Mouse (Mus musculus): ENCODE measurements around the gene Dhrs13. TPM values are rescaled to one million over a fixed set of nuclear protein-coding genes. Genes with fewer than 3 reads are reported as not detected.

The Dhrs13 gene
- total RNA-seq (2022), result under 1 TPM; 0.63 to 0.99 (median 0.79) TPM

DNA sequence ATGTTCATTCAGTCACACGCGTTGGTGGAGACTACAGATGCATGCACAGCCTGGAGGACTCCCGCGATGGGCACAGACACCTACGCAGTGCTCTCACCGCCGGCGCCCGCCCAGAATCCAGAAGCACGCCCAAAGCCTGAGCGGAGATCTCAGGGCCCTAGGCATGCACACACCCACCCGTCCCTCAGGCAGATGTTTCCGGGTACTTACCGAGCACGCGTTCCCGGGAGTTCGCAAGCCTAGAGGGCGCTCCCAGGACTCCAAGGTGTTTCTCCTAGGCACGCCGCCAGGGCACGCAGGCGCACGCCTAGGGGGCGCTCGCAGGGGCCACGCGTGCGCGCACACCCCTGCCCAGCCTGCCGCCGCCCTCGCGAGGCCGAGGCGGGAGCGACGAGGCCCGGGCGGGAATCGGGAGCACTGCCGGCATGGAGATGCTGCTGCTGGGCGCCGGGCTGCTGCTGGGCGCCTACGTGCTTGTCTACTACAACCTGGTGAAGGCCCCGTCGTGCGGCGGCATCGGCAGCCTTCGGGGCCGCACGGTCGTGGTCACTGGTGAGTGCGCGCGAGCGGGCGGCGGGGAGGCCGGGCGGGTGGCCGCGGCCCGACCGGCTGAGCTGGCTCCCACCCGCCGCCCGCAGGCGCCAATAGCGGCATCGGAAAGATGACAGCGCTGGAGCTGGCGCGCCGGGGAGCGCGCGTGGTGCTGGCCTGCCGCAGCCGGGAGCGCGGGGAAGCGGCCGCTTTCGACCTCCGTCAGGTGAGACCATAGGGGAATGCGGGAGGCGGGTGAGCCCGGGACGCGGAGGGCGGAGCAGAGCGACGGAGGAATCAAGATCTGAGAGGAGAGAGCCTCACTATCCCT, at the start of gene Dhrs13:
Gene Dhrs13 (plus strand): TSS at position 334 of the 862 bp plus-strand sequence.
- DNase-seq (ENCODE audit: low spot score in 2 of 2), result peak; percentile 84 to 85

DNA sequence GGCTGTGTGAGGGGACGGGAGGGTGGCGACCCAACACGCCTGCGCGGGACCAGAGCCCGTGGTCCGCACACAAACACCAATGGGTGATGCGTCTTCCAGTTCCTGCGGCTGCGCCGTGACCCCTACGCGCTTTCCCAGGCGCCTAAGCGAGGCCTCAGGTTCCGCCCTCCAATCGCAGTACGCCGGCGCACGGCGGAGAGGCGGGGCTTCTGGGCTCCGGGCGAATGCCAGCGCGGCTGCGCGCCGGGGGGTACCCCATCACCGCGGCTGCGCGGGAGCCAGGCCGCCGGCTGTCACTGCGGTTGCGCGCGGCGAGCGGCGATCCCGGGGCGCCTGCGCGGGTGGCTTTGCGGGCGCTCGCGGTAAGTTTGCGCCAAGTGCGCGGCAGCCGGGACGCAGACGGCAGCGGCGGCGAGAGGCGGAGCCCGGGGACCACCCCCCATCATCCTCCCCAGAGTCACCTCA, 49.6 kb upstream of the Dhrs13 start, which contains the start of gene Phf12:
Gene Phf12 (plus strand): TSS at position 314 of the 465 bp plus-strand sequence.
- DNase-seq (ENCODE audit: low spot score in 2 of 2), result peak; percentile 99 to 100

DNA sequence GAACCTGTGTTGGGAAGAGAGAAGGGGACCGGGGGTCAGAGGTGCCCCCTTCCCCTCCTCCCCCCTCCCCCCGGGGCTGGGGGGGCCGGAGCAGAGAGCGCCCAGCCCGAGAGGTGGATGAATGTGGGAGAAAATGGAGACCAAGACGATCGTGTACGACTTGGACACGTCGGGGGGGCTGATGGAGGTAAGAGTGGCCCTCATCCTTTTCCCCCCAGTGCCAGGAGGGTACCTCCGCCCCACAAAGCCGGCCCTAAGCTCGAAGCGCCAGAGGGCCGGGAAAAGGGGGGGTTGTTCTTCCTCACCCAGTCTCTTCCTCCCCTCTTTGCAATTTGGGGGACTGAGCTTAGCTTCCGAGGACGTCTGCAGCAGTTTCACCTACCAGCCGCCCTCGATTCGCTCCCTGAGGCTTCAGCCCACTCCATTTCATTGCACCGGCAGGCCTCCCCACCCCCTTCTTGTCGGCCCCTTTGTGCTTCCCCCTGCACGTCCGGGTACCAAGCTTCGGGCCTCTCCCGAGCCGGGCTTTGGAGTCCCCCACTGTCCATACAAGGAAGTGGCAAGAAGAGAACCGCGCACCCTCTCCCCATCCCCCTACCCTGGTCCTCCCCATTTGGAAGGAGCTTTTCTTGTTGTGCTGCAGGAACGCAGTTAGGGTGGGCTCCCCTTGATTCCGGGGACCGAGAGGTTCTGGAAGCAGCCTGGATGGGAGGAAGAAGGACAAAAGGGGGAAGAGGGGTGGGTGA, 48.7 kb upstream of the Dhrs13 start:
- DNase-seq (ENCODE audit: low spot score in 2 of 2), result peak in 1 of 2 experiments; percentile 25

DNA sequence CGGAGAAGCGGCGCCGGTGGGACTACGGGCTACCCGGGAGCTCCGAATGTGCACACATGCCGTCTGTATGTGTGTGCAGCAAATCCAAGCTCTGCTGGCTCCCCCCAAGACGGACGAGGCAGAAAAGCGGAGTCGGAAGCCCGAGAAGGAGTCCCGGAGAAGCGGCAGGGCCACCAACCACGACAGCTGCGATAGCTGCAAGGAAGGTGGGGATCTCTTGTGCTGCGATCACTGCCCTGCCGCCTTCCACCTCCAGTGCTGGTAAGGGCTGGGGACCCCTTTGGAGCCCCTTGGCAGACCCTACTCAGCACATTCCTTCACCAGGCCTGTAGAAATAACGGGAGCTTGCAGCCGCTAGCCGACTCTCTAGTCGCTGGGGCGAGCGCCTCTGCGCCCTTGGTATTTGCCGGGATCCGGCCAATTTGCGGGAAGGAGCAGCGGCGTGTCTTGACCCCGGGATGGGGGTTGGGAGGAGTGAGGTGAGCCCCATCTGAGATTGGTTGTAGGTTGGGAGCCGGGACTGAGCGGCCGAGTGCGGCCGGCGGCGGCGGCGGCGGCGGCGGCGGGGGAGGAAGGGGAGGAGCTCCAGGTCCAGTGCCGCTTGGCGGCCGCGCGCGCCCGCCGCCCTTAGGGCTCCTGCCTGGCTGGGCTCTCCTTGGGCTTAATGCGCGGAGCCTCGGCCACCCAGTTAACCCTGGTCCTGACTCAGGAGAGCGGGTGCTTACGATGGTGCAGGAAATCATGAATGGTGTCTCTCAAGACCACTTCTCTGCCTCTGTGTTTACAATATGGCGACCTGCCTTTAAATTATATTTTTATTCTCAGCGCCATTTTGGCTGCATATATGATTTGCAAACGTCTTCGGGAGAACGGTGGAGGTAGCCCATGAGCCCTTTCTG, 47.9 kb upstream of the Dhrs13 start:
- peak; percentile 27 to 42 for DNase-seq (ENCODE audit: low spot score in 2 of 2)

DNA sequence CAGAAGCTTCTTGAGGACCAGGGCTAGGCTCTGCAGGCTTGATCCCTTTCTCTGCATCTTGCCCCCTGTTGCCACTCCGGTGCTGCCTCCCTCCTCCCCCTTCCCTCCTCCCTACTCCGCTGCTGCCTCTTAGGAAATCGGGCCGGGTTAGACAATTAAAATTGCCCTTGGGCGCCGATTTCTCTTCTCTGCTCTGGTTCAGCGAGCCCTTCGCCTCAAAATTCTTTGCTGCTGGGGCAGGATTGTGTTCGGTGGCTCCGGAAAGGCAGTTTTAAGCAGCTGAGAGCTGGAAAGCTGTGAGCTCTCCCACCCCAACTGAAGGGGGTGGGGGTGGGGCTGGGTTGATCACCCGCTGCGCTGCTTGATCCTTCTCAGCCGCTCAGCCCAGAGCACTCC, 47.2 kb upstream of the Dhrs13 start:
- DNase-seq (ENCODE audit: low spot score in 2 of 2), result no peak

DNA sequence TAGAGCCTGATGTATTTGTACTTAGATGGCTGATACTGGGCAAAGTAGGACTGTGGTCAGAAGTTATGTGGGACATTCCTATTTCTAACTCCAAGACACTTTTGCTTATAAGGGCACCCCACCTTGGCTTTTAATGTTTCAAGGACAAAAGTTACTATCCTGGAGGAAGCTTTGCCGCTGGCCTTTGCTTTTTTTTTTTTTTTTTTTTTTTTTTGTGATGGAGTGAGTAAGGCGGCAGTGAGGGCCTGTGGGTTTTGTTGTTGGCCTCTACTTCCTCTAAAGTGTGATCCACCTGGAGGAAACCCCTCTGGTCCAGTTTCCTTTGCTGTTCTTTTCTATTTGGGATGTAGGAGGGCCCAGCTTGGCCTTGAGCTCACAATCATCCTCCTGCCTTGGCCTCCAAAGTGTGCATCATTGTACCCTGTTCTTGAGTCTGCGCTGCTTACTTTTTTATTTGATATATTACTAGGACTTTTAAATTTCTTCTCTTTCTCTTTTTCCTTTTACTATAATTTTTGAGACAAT, 46.5 kb upstream of the Dhrs13 start:
- no peak for DNase-seq (ENCODE audit: low spot score in 2 of 2)

DNA sequence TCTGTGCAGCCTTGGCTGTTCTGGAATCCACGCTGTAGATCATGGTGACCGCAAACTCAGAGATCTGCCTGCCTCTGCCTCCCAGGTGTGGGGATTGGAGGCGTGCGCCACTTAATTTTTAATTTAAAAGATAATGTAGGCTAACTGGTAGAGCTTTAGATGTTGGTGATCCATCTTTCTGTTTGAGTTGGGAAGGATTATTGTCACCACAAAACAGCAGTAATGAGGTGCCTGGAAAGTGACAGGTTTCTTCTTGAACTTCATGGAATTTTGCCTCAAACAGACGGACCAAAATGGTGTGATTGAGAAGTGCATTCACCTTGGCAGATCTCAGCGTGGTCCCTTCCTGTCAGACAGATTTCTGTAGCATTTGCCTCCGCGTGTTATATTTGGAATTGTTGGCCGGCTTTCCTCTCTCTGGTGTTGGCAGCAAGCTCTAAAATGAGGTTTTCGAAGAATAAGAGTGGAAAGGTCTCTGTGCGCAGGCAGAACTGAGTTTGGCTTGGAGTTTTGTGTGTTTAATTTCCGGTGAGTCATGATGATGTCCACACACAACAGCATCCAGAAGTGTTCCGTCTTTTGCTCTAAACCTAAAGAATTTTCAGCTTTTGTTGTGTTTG, 42.9 kb upstream of the Dhrs13 start:
- no peak for DNase-seq (ENCODE audit: low spot score in 2 of 2)

DNA sequence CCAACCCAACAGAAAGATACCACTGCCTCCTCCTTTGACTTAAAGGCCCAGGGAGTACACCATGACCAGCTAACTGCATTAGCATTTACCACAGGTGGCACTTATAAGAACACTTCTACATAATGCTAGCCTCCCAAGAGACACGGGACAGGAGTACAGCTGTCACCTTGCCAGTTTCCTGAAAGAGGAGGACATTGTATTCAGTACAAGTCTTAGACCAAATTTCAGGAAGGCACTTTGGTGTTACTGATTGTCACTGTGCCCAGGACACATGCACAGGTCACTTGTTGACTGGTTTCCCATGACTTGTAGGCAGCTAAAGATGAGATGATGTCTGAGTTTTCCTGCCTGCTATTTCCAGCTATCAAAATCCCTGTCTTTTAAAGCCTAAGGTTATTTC, 36.5 kb upstream of the Dhrs13 start:
- no peak for DNase-seq (ENCODE audit: low spot score in 2 of 2)

DNA sequence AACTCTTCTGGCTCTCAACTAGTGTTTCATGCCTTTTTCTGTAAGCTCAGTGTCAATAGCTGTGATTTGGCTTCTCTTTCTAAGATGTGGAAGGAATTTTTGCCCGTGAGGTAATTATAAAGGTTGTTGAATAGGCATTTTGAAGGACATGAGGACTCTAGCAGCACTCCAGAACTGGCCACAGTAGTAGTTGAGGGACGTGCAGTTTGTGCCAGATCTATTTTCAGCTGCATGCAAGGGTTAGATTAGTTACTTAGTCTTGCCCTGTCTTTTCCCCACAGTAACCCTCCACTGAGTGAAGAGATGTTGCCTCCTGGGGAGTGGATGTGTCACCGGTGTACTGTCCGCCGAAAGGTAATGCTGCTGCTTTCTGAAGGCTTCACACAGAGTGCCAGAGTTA, 25.6 kb upstream of the Dhrs13 start:
- DNase-seq (ENCODE audit: low spot score in 2 of 2), result no peak

DNA sequence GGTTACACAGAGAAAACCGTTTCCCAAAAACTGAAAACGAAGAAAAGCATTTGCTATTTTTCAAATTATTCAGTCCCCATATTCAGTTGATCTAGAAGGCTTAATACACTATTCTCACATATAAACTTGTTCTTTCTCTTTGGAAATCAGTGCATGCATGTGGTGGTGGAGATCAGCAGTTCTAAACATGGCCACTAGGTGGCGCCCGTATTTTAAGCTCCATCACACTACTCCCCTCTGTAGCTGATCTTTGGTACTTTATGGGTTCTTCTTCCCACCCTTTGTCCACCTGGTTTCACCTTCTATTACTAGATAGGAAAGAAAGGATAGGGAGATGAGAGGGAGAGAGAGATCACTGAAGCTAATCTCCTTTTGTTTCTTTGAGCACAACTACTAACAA, 12.4 kb upstream of the Dhrs13 start:
- DNase-seq (ENCODE audit: low spot score in 2 of 2), result peak; percentile 46 to 57

DNA sequence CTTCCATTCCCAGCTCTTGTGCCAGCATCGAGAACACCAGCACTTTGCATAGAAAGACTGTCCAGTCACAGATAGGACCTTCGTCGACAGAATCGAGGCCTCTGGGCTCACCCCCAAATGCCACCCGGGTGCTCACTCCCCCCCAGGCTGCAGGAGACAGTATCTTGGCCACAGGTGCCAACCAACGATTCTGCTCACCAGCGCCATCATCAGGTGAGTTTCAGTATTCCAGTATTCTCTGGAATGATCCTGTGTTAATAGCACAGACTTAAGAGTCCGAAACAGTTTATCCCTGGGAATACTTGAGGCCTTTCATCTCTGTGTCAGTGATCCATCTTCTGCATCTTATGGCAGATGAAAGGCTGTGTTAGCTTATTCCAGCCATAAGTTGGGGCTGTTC, 8.5 kb upstream of the Dhrs13 start:
- no peak for DNase-seq (ENCODE audit: low spot score in 2 of 2)

DNA sequence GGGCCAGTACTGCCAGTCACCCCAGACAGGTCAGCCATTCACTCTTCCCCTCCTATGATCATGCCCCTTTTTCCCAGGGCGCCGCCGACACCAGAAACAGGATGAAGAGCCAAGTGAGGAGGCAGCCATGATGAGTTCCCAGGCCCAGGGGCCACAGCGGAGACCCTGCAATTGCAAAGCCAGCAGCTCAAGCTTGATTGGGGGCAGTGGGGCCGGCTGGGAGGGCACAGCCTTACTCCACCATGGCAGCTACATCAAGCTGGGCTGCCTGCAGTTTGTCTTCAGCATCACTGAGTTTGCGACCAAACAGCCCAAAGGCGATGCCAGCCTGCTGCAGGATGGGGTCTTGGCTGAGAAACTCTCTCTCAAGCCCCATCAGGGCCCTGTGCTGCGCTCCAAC, 2.8 kb upstream of the Dhrs13 start:
- DNase-seq (ENCODE audit: low spot score in 2 of 2), result no peak

DNA sequence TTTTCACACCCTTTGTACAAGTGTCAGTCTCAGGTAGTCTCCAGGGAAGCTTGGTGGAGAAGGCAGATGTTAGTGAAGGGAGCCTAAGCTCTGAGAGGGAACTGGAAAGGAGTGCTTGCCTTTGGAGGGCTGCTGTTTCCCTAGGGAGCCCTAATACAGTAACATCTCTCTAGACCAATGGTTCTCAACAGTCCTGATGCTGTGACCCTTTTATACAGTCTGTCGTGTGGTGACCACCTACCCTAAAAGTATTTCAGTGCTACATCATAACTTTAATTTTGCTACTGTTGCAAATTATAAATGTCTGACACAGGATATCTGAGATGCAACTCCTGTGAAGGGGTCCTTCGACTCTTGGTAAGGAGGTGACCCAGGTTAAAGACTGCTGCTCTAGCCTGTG, 1.5 kb upstream of the Dhrs13 start:
- no peak for DNase-seq (ENCODE audit: low spot score in 2 of 2)

DNA sequence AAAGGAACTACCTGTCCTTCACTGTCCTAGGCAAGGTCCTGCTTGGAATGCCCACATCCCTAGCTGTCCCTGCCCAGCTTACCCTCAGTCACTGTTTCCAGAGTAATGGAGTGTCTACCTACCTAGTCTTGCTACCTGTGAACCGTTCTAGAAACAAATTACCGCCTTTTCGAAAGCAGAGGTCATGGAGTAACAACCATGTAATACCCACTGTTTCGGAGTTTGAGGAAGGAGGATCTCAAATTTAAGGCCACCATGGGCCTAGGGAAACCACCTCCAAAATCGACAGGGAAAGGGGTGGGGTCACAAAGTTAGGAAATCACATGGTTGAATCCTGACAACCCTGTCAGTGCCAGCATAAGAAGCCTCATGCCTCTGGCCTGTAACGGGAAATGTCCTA, 691 bp upstream of the Dhrs13 start:
- no peak for DNase-seq (ENCODE audit: low spot score in 2 of 2)

DNA sequence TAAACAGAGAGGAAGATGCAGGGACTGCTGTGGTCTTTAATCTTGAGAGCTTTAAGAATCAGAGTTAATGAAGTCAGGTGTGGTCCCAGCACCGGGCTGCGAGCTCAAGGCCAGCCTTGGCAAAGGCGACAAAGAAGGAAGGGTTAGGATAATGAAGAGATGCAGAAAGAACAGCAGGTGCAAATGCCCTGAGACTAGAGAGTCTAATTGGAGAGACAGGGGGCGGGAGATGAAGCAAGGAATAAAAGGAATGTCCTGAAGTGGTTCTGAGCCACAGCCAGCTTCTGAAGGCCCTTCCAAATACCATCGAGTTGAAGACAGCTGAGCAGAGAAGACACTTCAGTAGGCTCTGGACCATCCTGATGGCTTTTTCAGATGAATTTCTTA, 722 bp downstream of the Dhrs13 start:
- DNase-seq (ENCODE audit: low spot score in 2 of 2), result no peak

DNA sequence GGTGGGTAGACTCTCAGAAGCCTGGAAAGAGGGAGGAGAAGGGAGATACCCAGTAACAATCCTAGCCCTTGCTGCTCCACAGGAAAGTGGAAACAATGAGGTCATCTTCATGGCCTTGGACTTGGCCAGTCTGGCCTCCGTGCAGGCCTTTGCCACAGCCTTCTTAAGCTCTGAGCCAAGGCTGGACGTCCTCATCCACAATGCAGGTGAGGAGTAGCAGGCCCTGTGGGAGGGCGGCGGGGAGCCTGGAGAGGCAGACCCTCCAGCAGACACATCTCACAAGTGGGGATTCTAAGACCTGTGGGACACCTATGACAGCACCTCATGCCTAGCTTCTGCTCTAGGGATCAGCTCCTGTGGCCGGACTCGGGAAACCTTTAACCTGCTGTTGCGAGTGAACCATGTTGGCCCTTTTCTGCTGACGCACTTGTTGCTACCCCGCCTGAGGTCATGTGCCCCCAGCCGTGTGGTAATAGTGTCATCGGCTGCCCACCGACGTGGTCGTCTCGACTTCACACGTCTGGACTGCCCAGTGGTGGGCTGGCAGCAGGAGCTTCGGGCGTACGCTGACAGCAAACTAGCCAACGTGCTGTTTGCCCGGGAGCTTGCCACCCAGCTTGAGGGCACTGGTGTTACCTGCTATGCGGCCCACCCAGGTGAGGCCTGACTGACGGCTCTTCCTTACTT, 2.0 kb downstream of the Dhrs13 start:
- no peak for DNase-seq (ENCODE audit: low spot score in 2 of 2)

DNA sequence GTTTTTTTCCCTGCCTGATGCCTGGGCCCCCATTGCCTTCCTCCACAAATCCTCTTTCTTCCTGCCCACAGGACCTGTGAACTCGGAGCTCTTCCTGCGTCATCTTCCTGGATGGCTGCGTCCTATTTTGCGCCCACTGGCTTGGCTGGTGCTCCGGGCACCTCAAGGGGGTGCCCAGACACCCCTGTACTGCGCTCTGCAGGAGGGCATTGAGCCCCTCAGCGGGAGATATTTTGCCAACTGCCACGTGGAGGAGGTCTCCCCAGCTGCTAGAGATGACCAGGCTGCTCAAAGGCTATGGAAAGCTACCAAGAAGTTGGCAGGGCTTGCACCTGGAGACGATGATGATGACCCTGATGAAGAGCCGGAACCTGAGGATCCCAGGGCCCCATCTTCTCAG, 4.7 kb downstream of the Dhrs13 start:
- DNase-seq (ENCODE audit: low spot score in 2 of 2), result no peak

DNA sequence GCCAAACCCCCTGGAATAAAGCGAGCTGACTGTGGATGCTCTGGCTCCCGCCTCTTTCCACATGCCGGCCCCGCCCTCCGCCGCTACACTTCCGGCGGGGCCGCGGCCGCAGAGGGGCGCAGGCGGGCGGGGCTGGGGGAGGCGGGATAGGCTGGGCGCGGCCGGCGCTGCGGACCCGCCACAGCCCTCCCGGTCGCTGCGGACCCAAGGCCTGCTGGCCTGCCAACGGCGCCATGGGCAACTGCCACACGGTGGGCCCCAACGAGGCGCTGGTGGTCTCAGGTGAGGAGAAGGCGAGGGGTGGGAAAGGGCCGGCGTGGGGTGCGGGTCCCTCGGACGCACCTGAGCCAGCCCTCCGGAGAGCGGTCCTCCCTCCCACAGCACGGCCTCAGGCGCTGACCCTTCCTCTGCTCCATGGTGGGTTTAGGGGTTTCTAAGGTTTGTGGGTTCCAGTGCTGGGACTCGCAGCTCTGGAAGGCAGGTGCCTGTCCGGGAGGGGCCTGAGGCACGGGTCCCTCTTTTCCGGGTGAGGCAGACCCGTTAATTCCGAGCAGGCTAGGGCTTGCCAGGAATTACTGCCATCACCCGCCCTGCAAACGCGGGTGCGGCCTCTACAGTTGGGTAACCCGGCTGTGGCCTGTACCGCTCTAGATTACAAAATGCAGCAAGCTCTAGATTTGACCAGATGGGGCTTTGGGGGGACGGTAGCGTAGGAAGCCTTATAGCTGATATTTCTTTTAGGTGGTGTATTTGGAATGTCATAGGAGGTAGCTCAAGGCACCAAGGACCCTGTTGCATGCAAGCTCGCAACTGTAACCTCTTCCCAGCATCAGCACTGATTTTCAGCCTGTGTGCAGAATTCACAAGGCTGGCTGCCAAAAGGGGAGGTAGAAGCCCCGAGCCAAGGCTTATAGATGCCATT, 6.0 kb downstream of the Dhrs13 start, which contains the start of gene Flot2:
Gene Flot2 (plus strand): TSS at position 101 of the 922 bp plus-strand sequence.
- DNase-seq (ENCODE audit: low spot score in 2 of 2), result peak; percentile 29 to 36

DNA sequence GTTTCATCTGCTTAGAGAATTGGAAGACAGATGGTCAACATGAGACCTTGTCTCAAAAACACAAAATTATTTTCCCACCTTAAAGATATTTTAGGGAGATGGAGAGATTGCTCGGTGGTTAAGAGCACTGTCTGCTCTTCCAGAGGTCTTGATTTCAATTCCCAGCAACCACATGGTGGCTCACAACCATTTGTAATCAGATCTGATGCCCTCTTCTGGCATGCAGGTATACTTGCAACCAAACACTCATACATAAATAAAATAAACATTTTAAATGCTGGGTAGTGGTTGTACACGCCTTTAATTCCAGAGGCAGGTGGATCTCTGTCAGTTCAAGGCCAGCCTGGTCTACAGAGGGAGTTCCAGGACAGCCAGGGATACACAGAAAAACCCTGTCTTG, 8.8 kb downstream of the Dhrs13 start:
- DNase-seq (ENCODE audit: low spot score in 2 of 2), result no peak

Data from gastrocnemius, adult 8-10 months (tissue).